Mouse (Mus musculus) midbrain, embryonic 16.5 days (tissue): ENCODE results near the gene Crtac1. TPM values are rescaled to one million over a fixed set of nuclear protein-coding genes. Genes with fewer than 3 reads are reported as not detected.

Experiments used
- ATAC-seq: fragments of 200-750 bp; cut with Nextera tagmentation; 2 replicates; pipeline ENCODE4 v1.8.0; 2017; ENCODE audit warnings: moderate TSS enrichment
- H3K27ac ChIP-seq: fragments of 300-500 bp; sonication (generic); 2 replicates; pipeline ENCODE4 v1.5.1; 2014; ENCODE audit warnings: mild to moderate bottlenecking, low read length, mixed read lengths
- H3K27me3 ChIP-seq: fragments of 300-500 bp; sonication (generic); 2 replicates; pipeline ENCODE4 v1.6.1; 2014; ENCODE audit warnings: low read depth, low read length, mixed read lengths; ENCODE audit not compliant: control insufficient read depth, insufficient read depth
- H3K36me3 ChIP-seq: fragments of 300-500 bp; sonication (generic); 2 replicates; pipeline ENCODE4 v1.6.1; 2014; ENCODE audit warnings: mild to moderate bottlenecking, low read length, moderate library complexity, mixed read lengths; ENCODE audit not compliant: control insufficient read depth, insufficient read depth
- H3K4me1 ChIP-seq: fragments of 300-500 bp; sonication (generic); 2 replicates; pipeline ENCODE4 v1.6.1; 2014; ENCODE audit warnings: mild to moderate bottlenecking, low read length, mixed read lengths; ENCODE audit not compliant: control insufficient read depth, insufficient read depth
- H3K4me2 ChIP-seq: fragments of 300-500 bp; sonication (generic); 2 replicates; pipeline ENCODE4 v1.6.1; 2014; ENCODE audit warnings: mild to moderate bottlenecking, low read length, mixed read lengths
- H3K4me3 ChIP-seq: fragments of 300-500 bp; sonication (generic); 2 replicates; pipeline ENCODE4 v1.5.1; 2014; ENCODE audit warnings: low read depth, mild to moderate bottlenecking, low read length, moderate library complexity, mixed read lengths
- H3K9ac ChIP-seq: fragments of 300-500 bp; sonication (generic); 2 replicates; pipeline ENCODE4 v1.6.1; 2014; ENCODE audit warnings: low read depth, low read length, mixed read lengths
- H3K9me3 ChIP-seq: fragments of 300-500 bp; sonication (generic); replicated peaks from 2 replicates; pipeline ENCODE4 v1.6.1; 2014; ENCODE audit warnings: mild to moderate bottlenecking, low read length, mixed read lengths; ENCODE audit not compliant: control insufficient read depth, poor library complexity, severe bottlenecking
- WGBS: fragments of 180-500 bp; shearing (Covaris S2); extraction: QIAGEN DNeasy Blood & Tissue Kit; methylation state at CpG from one replicate; pipeline ENCODE4 v1.1.7; 2014; 5-methylcytosine and 5-hydroxymethylcytosine counted together
- polyA plus RNA-seq: library from polyadenylated mRNA; unstranded; fragments of >200 nt; fragmentation: Nextera tagmentation; extraction: Ambion mirVana; gene quantifications from 2 replicates; pipeline ENCODE4 v1.2.1, GENCODE M21; 2015

Gene Crtac1
- polyA plus RNA-seq, 1 experiment from 2014 or later: 34.0 TPM

- no peak overlapping the region for H3K4me2 ChIP-seq
- H3K4me1 ChIP-seq: no peaks in the 10 kb centered on the region
- no peaks in the 10 kb centered on the region for H3K36me3 ChIP-seq
- ATAC-seq: no peak
- no peaks in the 10 kb centered on the region for H3K27me3 ChIP-seq
- H3K27ac ChIP-seq: no peak overlapping the region
- H3K9me3 ChIP-seq: no peaks in the 10 kb centered on the region
- WGBS: 60% methylated on average over 3 of the region's 3 CpGs
- H3K9ac ChIP-seq: no peak overlapping the region
- no peak overlapping the region for H3K4me3 ChIP-seq
Observed at GRCm38 (mm10) chr19:42399974-42400373, 31.6 kb downstream of the Crtac1 start.

- 24% methylated on average over 11 of the region's 11 CpGs for WGBS
- Histone ChIP-seq H3K4me3 (no peak overlapping the region), H3K9ac (no peak overlapping the region), H3K9me3 (no peaks in the 10 kb centered on the region), H3K27me3 (no peaks in the 10 kb centered on the region), H3K4me2 (no peak overlapping the region), H3K36me3 (no peaks in the 10 kb centered on the region), H3K27ac (no peak overlapping the region), H3K4me1 (no peaks in the 10 kb centered on the region)
- ATAC-seq: no peak
Observed at GRCm38 (mm10) chr19:42397281-42397680, 34.3 kb downstream of the Crtac1 start.

GRCm38 (mm10) chr19:42394848-42395534, 36.6 kb downstream of the Crtac1 start:
- Histone ChIP-seq H3K4me2 (no peak overlapping the region), H3K4me1 (peaks cover under 1% of the 10 kb centered on the region; the same call in 1 of the 2 replicates), H3K36me3 (no peaks in the 10 kb centered on the region), H3K27me3 (no peaks in the 10 kb centered on the region), H3K4me3 (no peak overlapping the region), H3K9ac (no peak overlapping the region), H3K9me3 (no peaks in the 10 kb centered on the region), H3K27ac (no peak overlapping the region)
- WGBS: 45% methylated on average over 2 of the region's 2 CpGs
- ATAC-seq: no peak

- Histone ChIP-seq H3K4me3 (no peak overlapping the region), H3K36me3 (no peaks in the 10 kb centered on the region), H3K27ac (no peak overlapping the region), H3K4me1 (peaks cover 5% of the 10 kb centered on the region; the same call in 1 of the 2 replicates), H3K4me2 (no peak overlapping the region), H3K9ac (no peak overlapping the region), H3K9me3 (no peaks in the 10 kb centered on the region), H3K27me3 (no peaks in the 10 kb centered on the region)
- 75% methylated on average over 4 of the region's 4 CpGs for WGBS
- no peak for ATAC-seq
Observed at GRCm38 (mm10) chr19:42393920-42394319, 37.7 kb downstream of the Crtac1 start.

GRCm38 (mm10) chr19:42392094-42392493, 39.5 kb downstream of the Crtac1 start:
- 83% methylated on average over 8 of the region's 8 CpGs for WGBS
- Histone ChIP-seq H3K4me2 (no peak overlapping the region), H3K9ac (no peak overlapping the region), H3K9me3 (no peaks in the 10 kb centered on the region), H3K4me3 (no peak overlapping the region), H3K27ac (no peak overlapping the region), H3K27me3 (no peaks in the 10 kb centered on the region), H3K4me1 (peaks cover 5% of the 10 kb centered on the region; the same call in 1 of the 2 replicates), H3K36me3 (no peaks in the 10 kb centered on the region)
- ATAC-seq: no peak

- peaks cover 11% of the 10 kb centered on the region for H3K4me1 ChIP-seq
- no peak for ATAC-seq
- WGBS: 76% methylated on average over 14 of the region's 14 CpGs
- no peak overlapping the region for H3K4me3 ChIP-seq
- H3K27me3 ChIP-seq: no peaks in the 10 kb centered on the region
- no peak overlapping the region for H3K9ac ChIP-seq
- no peaks in the 10 kb centered on the region for H3K36me3 ChIP-seq
- no peak overlapping the region for H3K27ac ChIP-seq
- H3K9me3 ChIP-seq: no peaks in the 10 kb centered on the region
- no peak overlapping the region for H3K4me2 ChIP-seq
Observed at GRCm38 (mm10) chr19:42389574-42389973, 42.0 kb downstream of the Crtac1 start.

GRCm38 (mm10) chr19:42384981-42385598, 46.5 kb downstream of the Crtac1 start:
- H3K4me2 ChIP-seq: peak overlapping the region; percentile 34
- peaks cover 3% of the 10 kb centered on the region; the same call in 1 of the 2 replicates for H3K27me3 ChIP-seq
- H3K4me3 ChIP-seq: no peak overlapping the region
- no peaks in the 10 kb centered on the region for H3K36me3 ChIP-seq
- peak overlapping the region; percentile 15; the same call in 1 of the 2 replicates for H3K9ac ChIP-seq
- no peak overlapping the region for H3K27ac ChIP-seq
- peak; percentile 29 for ATAC-seq
- no peaks in the 10 kb centered on the region for H3K9me3 ChIP-seq
- WGBS: 6% methylated on average over 15 of the region's 15 CpGs
- peaks cover 22% of the 10 kb centered on the region for H3K4me1 ChIP-seq

GRCm38 (mm10) chr19:42380981-42381373, 50.6 kb downstream of the Crtac1 start:
- Histone ChIP-seq H3K4me3 (peak overlapping the region; percentile 15), H3K9me3 (no peaks in the 10 kb centered on the region), H3K27ac (peak overlapping the region; percentile 80), H3K4me2 (peak overlapping the region; percentile 50), H3K27me3 (peaks cover 3% of the 10 kb centered on the region; the same call in 1 of the 2 replicates), H3K9ac (peak overlapping the region; percentile 32), H3K4me1 (peaks cover 21% of the 10 kb centered on the region), H3K36me3 (no peaks in the 10 kb centered on the region)
- WGBS: 4% methylated on average over 13 of the region's 13 CpGs
- ATAC-seq: peak; percentile 44; the same call in 1 of the 2 replicates

GRCm38 (mm10) chr19:42380321-42380980, 51.1 kb downstream of the Crtac1 start:
- Histone ChIP-seq H3K4me3 (peak overlapping the region; percentile 15), H3K9me3 (no peaks in the 10 kb centered on the region), H3K27ac (peak overlapping the region; percentile 80), H3K36me3 (no peaks in the 10 kb centered on the region), H3K4me1 (peaks cover 21% of the 10 kb centered on the region), H3K4me2 (peak overlapping the region; percentile 50), H3K27me3 (peaks cover 3% of the 10 kb centered on the region; the same call in 1 of the 2 replicates), H3K9ac (peak overlapping the region; percentile 32)
- 2% methylated on average over 22 of the region's 26 CpGs for WGBS
- ATAC-seq: peak; percentile 70
